Mouse (Mus musculus) cortical plate, adult 2 months (tissue): ENCODE results near the gene Mdga2.

ENCODE experiments used
- CTCF ChIP-seq: fragments of 200-500 bp; IDR thresholded peaks from 2 replicates; pipeline ENCODE4 v1.5.1; 2011; ENCODE audit warnings: mild to moderate bottlenecking, control low read depth, low read length; ENCODE audit not compliant: insufficient read depth; ENCODE audit errors: extremely low read depth
- POLR2A ChIP-seq: fragments of 200-500 bp; IDR thresholded peaks from 2 replicates; pipeline ENCODE4 v1.6.1; 2011; ENCODE audit warnings: mild to moderate bottlenecking, low read length, control low read depth; ENCODE audit not compliant: insufficient read depth; ENCODE audit errors: extremely low read depth

DNA sequence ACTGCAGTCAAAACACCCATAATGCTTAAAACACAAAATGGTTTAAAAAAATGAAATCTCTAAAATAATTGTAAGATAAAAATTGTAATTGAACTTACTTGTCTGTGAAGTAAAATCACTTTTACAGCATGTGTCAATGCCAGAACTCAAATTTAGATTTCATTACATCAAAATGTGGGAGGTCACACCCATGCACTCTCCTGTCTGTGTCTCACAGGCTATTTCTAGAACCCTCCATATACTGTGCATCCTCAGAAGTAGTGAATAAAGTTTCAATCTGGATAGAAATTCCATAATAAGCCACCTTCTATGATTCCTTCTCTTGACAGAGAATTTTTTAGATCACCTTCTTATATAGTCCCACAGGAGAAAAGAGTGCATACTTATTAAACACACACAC, 466.7 kb downstream of the Mdga2 start:
- TF ChIP-seq CTCF (no peak), POLR2A (no peak)
